Mouse (Mus musculus) forebrain, embryonic 15.5 days (tissue): Measurements from ENCODE around the gene Ncl. TPM values are rescaled to one million over a fixed set of nuclear protein-coding genes. Genes with fewer than 3 reads are reported as not detected.
A peak's percentile ranks its signal among the peaks of the same experiment; 100 is the strongest.
"Not testable (repeated sequence)": the region's sequence is repeated elsewhere in the genome, so short reads cannot be mapped to it uniquely, and the experiment has no call there.

Experiments
- ATAC-seq: fragments of 200-750 bp; cut with Nextera tagmentation; replicated peaks from 2 replicates; pipeline ENCODE4 v1.8.0; 2017; ENCODE audit warnings: mild to moderate bottlenecking, moderate TSS enrichment, moderate library complexity
- H3K27ac ChIP-seq: fragments of 300-500 bp; sonication (generic); replicated peaks from 2 replicates; pipeline ENCODE4 v1.5.1; 2015; ENCODE audit warnings: mild to moderate bottlenecking, inconsistent platforms
- H3K27me3 ChIP-seq: fragments of 300-500 bp; sonication (generic); 2 replicates; pipeline ENCODE4 v1.6.1; 2015; ENCODE audit warnings: inconsistent platforms
- H3K36me3 ChIP-seq: fragments of 300-500 bp; sonication (generic); 2 replicates; pipeline ENCODE4 v1.6.1; 2015; ENCODE audit warnings: mild to moderate bottlenecking, inconsistent platforms
- H3K4me1 ChIP-seq: fragments of 300-500 bp; sonication (generic); 2 replicates; pipeline ENCODE4 v1.6.1; 2015; ENCODE audit warnings: inconsistent platforms
- H3K4me2 ChIP-seq: fragments of 300-500 bp; sonication (generic); replicated peaks from 2 replicates; pipeline ENCODE4 v1.6.1; 2015; ENCODE audit warnings: mild to moderate bottlenecking, inconsistent platforms
- H3K4me3 ChIP-seq: fragments of 300-500 bp; sonication (generic); 2 replicates; pipeline ENCODE4 v1.5.1; 2015; ENCODE audit warnings: mild to moderate bottlenecking, inconsistent platforms
- H3K9ac ChIP-seq: fragments of 300-500 bp; sonication (generic); replicated peaks from 2 replicates; pipeline ENCODE4 v1.6.1; 2015; ENCODE audit warnings: mild to moderate bottlenecking, inconsistent platforms
- H3K9me3 ChIP-seq: fragments of 300-500 bp; sonication (generic); 2 replicates; pipeline ENCODE4 v1.6.1; 2016; ENCODE audit warnings: inconsistent platforms
- WGBS: fragments of 180-500 bp; shearing (Covaris S2); methylation state at CpG from one replicate; pipeline ENCODE4 v1.1.7; 2015; ENCODE audit warnings: mixed read lengths; 5-methylcytosine and 5-hydroxymethylcytosine counted together
- polyA plus RNA-seq: library from polyadenylated mRNA; unstranded; fragments of >200 nt; fragmentation: Nextera tagmentation; extraction: Ambion mirVana; gene quantifications from 2 replicates; pipeline ENCODE4 v1.2.1, GENCODE M21; 2015

The Ncl gene
- polyA plus RNA-seq, 1 experiment from 2014 or later = 208 TPM

GRCm38 (mm10) chr1:86343087-86343645 is 16.0 kb downstream of the Ncl start:
- H3K27ac ChIP-seq = no peak overlapping the region
- no peak for ATAC-seq
- no peaks in the 10 kb centered on the region for H3K4me1 ChIP-seq
- H3K4me2 ChIP-seq = no peak overlapping the region
- no peak overlapping the region for H3K4me3 ChIP-seq
- peaks cover 22% of the 10 kb centered on the region for H3K36me3 ChIP-seq
- H3K9ac ChIP-seq = no peak overlapping the region
- H3K9me3 ChIP-seq = no peaks in the 10 kb centered on the region
- 93% methylated on average over 1 of the region's 1 CpGs for WGBS
- no peaks in the 10 kb centered on the region for H3K27me3 ChIP-seq

GRCm38 (mm10) chr1:86342371-86342770 is 16.8 kb downstream of the Ncl start:
- 87% methylated on average over 2 of the region's 2 CpGs for WGBS
- H3K9me3 ChIP-seq = no peaks in the 10 kb centered on the region
- no peaks in the 10 kb centered on the region for H3K27me3 ChIP-seq
- no peak overlapping the region for H3K9ac ChIP-seq
- H3K4me3 ChIP-seq = no peak overlapping the region
- H3K36me3 ChIP-seq = peaks cover 14% of the 10 kb centered on the region; the same call in 1 of the 2 replicates
- ATAC-seq = no peak
- H3K4me2 ChIP-seq = no peak overlapping the region
- H3K4me1 ChIP-seq = no peaks in the 10 kb centered on the region
- H3K27ac ChIP-seq = no peak overlapping the region

DNA sequence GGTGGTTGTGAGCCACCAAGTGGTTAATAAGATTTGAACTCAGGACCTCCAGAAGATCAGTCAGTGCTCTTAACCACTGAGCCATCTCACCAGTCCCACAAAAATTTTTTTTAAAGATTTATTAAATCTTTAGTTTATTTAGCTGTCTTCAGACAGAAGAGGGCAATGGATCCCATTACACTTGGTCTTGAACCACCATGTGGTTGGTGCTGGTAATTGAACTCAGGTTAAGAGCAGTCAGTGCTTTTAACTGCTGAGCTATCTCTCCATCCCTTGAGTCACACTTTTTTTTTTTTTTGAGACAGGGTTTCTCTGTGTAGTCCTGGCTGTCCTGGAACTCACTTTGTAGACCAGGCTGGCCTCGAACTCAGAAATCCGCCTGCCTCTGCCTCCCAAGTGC is 18.1 kb downstream of the Ncl start:
- ATAC-seq, H3K36me3 ChIP-seq, H3K9me3 ChIP-seq, H3K4me3 ChIP-seq, H3K4me2 ChIP-seq, H3K27me3 ChIP-seq, H3K4me1 ChIP-seq, H3K27ac ChIP-seq, H3K9ac ChIP-seq: not testable (repeated sequence)
- WGBS = 93% methylated on average over 2 of the region's 2 CpGs

GRCm38 (mm10) chr1:86339156-86339812 is 19.9 kb downstream of the Ncl start:
- peak; percentile 75 for ATAC-seq
- no peak overlapping the region for H3K4me2 ChIP-seq
- H3K9ac ChIP-seq = no peak overlapping the region
- H3K27ac ChIP-seq = no peak overlapping the region
- WGBS = 29% methylated on average over 4 of the region's 4 CpGs
- no peaks in the 10 kb centered on the region for H3K9me3 ChIP-seq
- H3K27me3 ChIP-seq = no peaks in the 10 kb centered on the region
- no peaks in the 10 kb centered on the region for H3K36me3 ChIP-seq
- no peak overlapping the region for H3K4me3 ChIP-seq
- no peaks in the 10 kb centered on the region for H3K4me1 ChIP-seq

GRCm38 (mm10) chr1:86336330-86336729 is 22.9 kb downstream of the Ncl start:
- Histone ChIP-seq H3K9ac (no peak overlapping the region), H3K27me3 (no peaks in the 10 kb centered on the region), H3K27ac (no peak overlapping the region), H3K4me3 (no peak overlapping the region), H3K36me3 (no peaks in the 10 kb centered on the region), H3K9me3 (no peaks in the 10 kb centered on the region), H3K4me2 (no peak overlapping the region), H3K4me1 (no peaks in the 10 kb centered on the region)
- no peak for ATAC-seq
- WGBS = 51% methylated on average over 2 of the region's 2 CpGs

DNA sequence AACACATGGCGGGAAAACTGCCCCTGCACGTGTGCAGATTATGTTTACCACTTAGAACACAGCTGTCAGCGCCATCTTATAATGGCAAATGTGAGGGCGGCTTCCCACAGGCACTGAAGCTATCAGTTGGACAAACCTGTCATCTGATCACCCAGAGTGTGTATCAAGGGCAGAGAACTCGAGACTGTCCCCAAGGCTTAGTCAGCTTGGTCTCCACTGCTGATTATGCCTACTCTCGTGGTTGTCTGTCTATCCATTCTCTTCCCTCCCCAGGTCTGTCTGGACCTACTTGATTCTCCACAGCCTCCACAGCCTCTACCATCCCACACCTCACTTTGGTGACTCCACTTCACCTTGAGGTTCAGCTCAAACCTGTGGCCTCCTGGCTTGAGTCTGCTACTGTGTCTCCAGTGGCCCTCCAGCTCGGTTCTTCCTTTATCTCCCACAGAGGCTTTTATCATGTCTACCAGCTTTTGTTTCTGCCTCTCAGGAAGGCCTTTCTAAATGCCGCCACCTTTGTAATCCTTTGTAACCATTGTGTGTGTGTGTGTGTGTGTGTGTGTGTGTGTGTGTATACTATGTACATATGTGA is 38.3 kb downstream of the Ncl start:
- 86% methylated on average over 6 of the region's 8 CpGs for WGBS
- Histone ChIP-seq H3K4me1 (no peaks in the 10 kb centered on the region), H3K9ac (no peak overlapping the region), H3K9me3 (no peaks in the 10 kb centered on the region), H3K4me2 (no peak overlapping the region), H3K27me3 (no peaks in the 10 kb centered on the region), H3K27ac (no peak overlapping the region), H3K4me3 (no peak overlapping the region), H3K36me3 (no peaks in the 10 kb centered on the region)
- no peak for ATAC-seq

- H3K4me3 ChIP-seq = no peak overlapping the region
- 19% methylated on average over 15 of the region's 15 CpGs for WGBS
- no peak overlapping the region for H3K9ac ChIP-seq
- no peak for ATAC-seq
- no peaks in the 10 kb centered on the region for H3K9me3 ChIP-seq
- H3K4me1 ChIP-seq = no peaks in the 10 kb centered on the region
- no peaks in the 10 kb centered on the region for H3K36me3 ChIP-seq
- no peaks in the 10 kb centered on the region for H3K27me3 ChIP-seq
- no peak overlapping the region for H3K4me2 ChIP-seq
- H3K27ac ChIP-seq = no peak overlapping the region
Observed at GRCm38 (mm10) chr1:86313772-86314125, 45.5 kb downstream of the Ncl start.

DNA sequence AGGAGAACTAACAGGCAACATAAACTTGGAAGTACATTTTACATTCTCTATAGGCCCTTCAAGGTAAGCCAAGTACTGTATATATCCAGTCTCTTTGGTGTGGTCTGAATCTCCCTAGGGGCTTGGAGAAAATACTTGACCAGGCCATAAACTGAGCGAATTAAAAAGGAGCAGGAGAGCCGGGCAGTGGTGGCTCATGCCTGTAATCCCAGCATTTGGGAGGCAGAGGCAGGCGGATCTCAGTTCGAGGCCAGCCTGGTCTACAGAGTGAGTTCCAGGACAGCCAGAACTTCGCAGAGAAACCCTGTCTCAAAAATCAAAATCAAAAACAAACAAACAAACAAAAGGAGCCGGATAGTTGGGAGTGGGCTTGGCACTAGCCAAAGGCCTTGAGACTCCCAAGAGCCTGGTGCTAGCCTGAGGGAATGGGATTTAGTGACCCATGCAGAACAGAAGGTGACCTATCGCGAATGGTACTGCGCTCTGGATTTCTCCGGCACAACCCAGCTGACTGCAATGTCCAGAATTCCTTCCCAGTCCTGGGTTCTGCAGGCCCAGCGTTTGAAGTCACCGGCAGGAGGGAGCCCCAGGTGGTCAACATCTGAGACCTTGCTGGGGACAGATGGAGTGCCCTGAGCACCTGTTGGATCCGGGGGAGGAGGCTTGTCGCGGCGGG is 46.0 kb downstream of the Ncl start:
- Histone ChIP-seq H3K4me3 (no peak overlapping the region), H3K9ac (no peak overlapping the region), H3K9me3 (no peaks in the 10 kb centered on the region), H3K36me3 (no peaks in the 10 kb centered on the region), H3K4me1 (no peaks in the 10 kb centered on the region), H3K27ac (no peak overlapping the region), H3K27me3 (no peaks in the 10 kb centered on the region), H3K4me2 (no peak overlapping the region)
- 48% methylated on average over 16 of the region's 16 CpGs for WGBS
- ATAC-seq = no peak

DNA sequence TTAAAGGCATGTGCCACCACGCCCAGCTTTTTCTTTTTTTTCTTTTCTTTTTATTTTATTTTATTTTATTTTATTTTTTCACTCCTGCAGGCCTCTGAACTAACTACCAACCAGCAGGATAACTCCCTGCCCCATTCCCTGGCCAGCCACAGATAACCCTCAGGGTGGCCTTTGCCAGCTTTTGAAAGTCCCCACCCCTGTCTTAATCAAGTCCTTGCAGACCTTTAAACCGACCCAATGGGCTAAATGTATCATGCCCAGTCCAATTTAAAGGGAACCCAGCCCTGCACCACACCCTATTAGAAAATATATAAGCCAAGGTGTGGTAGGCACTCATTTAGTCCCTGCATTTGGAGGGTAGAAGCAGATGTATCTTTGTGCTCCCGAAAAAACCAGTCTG is 46.9 kb downstream of the Ncl start:
- Histone ChIP-seq H3K27me3 (no peaks in the 10 kb centered on the region), H3K4me1 (no peaks in the 10 kb centered on the region), H3K9me3 (no peaks in the 10 kb centered on the region), H3K4me3 (no peak overlapping the region), H3K4me2 (no peak overlapping the region), H3K27ac (no peak overlapping the region), H3K9ac (no peak overlapping the region), H3K36me3 (no peaks in the 10 kb centered on the region)
- 83% methylated on average over 3 of the region's 3 CpGs for WGBS
- no peak for ATAC-seq

GRCm38 (mm10) chr1:86311467-86312005 is 47.7 kb downstream of the Ncl start:
- H3K4me1 ChIP-seq = no peaks in the 10 kb centered on the region
- no peaks in the 10 kb centered on the region for H3K36me3 ChIP-seq
- no peaks in the 10 kb centered on the region for H3K9me3 ChIP-seq
- no peak overlapping the region for H3K27ac ChIP-seq
- no peak overlapping the region for H3K4me3 ChIP-seq
- no peak overlapping the region for H3K9ac ChIP-seq
- H3K27me3 ChIP-seq = no peaks in the 10 kb centered on the region
- 34% methylated on average over 10 of the region's 10 CpGs for WGBS
- H3K4me2 ChIP-seq = no peak overlapping the region
- ATAC-seq = no peak

DNA sequence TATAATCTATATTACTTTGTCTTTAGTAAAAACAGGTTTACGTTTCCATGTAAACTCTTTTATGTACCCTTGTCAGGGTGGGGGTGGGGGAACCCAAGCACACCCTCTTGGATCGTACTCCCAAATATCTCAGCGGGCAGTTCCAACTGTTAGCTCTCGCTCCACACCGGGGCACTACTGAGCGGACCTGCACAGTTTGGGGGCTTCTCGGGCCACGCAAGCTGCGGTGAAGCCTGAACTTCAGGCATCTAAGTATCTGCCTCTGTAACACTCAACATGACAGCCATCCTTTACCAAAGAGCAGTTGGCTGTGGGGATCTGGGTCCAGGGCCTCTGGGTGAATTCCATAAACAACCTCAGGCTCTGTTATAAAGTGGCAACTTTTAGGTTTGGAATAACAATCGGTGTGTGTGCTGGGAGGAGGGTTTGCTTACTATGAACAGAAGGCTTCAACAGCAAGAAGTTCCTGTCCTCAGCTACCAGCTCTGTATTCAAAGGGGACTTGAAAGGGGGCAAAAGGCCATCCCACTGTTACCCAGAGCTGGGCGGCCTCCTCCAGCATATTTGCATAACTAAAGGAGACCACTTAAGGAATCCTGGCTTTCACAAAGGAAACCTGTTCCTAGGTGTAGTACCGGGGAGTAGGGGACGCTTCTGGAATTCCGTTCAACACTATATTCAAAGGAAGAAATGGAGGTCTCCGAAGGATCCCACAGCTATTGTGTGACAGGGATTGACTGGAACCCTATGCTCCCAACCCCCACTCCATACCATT is 48.5 kb downstream of the Ncl start:
- Histone ChIP-seq H3K27ac (no peak overlapping the region), H3K36me3 (no peaks in the 10 kb centered on the region), H3K4me1 (no peaks in the 10 kb centered on the region), H3K4me2 (no peak overlapping the region), H3K27me3 (no peaks in the 10 kb centered on the region), H3K9ac (no peak overlapping the region), H3K4me3 (no peak overlapping the region), H3K9me3 (no peaks in the 10 kb centered on the region)
- ATAC-seq = no peak
- WGBS = 15% methylated on average over 15 of the region's 15 CpGs
